Mouse (Mus musculus): ENCODE data around the gene Ndufb8.
A peak's percentile ranks its signal among the peaks of the same experiment; 100 is the strongest.

The Ndufb8 gene

GRCm38 (mm10) chr19:44535376-44535775 is 19.9 kb downstream of the Ndufb8 start:
- peak; percentile 42 for DNase-seq (ENCODE audit: extremely low spot score)

- DNase-seq (ENCODE audit: extremely low spot score), result no peak
These were observed 25.2 kb downstream of the Ndufb8 start for GRCm38 (mm10) chr19:44530018-44530417.

GRCm38 (mm10) chr19:44525551-44526205 is 29.6 kb downstream of the Ndufb8 start:
- no peak for DNase-seq (ENCODE audit: extremely low spot score)

GRCm38 (mm10) chr19:44519152-44519551 is 36.1 kb downstream of the Ndufb8 start:
- peak; percentile 46 for DNase-seq (ENCODE audit: extremely low spot score)

- no peak for DNase-seq (ENCODE audit: extremely low spot score)
These were observed 37.1 kb downstream of the Ndufb8 start for GRCm38 (mm10) chr19:44517996-44518768.

- DNase-seq (ENCODE audit: extremely low spot score), result no peak
These were observed 39.5 kb downstream of the Ndufb8 start for GRCm38 (mm10) chr19:44515769-44516168.

- DNase-seq (ENCODE audit: extremely low spot score), result peak; percentile 66
These were observed 40.5 kb downstream of the Ndufb8 start for GRCm38 (mm10) chr19:44514521-44515451.

GRCm38 (mm10) chr19:44513921-44514482 is 41.2 kb downstream of the Ndufb8 start:
- DNase-seq (ENCODE audit: extremely low spot score), result no peak

- DNase-seq (ENCODE audit: extremely low spot score), result no peak
These were observed 42.0 kb downstream of the Ndufb8 start for GRCm38 (mm10) chr19:44513054-44513833.

GRCm38 (mm10) chr19:44512601-44513000 is 42.6 kb downstream of the Ndufb8 start:
- no peak for DNase-seq (ENCODE audit: extremely low spot score)

GRCm38 (mm10) chr19:44511451-44512231 is 43.6 kb downstream of the Ndufb8 start:
- DNase-seq (ENCODE audit: extremely low spot score), result peak; percentile 66

- no peak for DNase-seq (ENCODE audit: extremely low spot score)
These were observed 44.6 kb downstream of the Ndufb8 start for GRCm38 (mm10) chr19:44510534-44511175.

- DNase-seq (ENCODE audit: extremely low spot score), result no peak
These were observed 52.5 kb downstream of the Ndufb8 start for GRCm38 (mm10) chr19:44502741-44503140.

GRCm38 (mm10) chr19:44501925-44502324 is 53.3 kb downstream of the Ndufb8 start:
- DNase-seq (ENCODE audit: extremely low spot score), result no peak

GRCm38 (mm10) chr19:44500240-44500639 is 55.0 kb downstream of the Ndufb8 start:
- DNase-seq (ENCODE audit: extremely low spot score), result no peak

GRCm38 (mm10) chr19:44498936-44499335 is 56.3 kb downstream of the Ndufb8 start:
- no peak for DNase-seq (ENCODE audit: extremely low spot score)

All from embryo, embryonic 9.5 days (tissue).